Mouse (Mus musculus): Measurements from ENCODE around the gene Cdan1. TPM values are rescaled to one million over a fixed set of nuclear protein-coding genes. Genes with fewer than 3 reads are reported as not detected.

Gene Cdan1
- polyA plus RNA-seq (2017; shearing (Covaris generic)) = 4.1 TPM

GRCm38 (mm10) chr2:120849449-120850423 is at the start of gene Cdan1:
Gene Cdan1 (minus strand): TSS chr2:120850128.

GRCm38 (mm10) chr2:120850424-120851082 is 625 bp upstream of the Cdan1 start, which contains the start of gene Ttbk2:
Gene Ttbk2 (minus strand): TSS chr2:120850604.

Other genes with a start within 250 kb of the Cdan1 start
- 22.0 TPM for gene Haus2, start 240.7 kb downstream of the Cdan1 start, polyA plus RNA-seq (2017; shearing (Covaris generic))
- 36.8 TPM for gene Lrrc57, start 240.6 kb downstream of the Cdan1 start, polyA plus RNA-seq (2017; shearing (Covaris generic))
- 0.60 TPM for gene Stard9, start 221.0 kb downstream of the Cdan1 start, polyA plus RNA-seq (2017; shearing (Covaris generic))
- gene Ttbk2, start 476 bp upstream of the Cdan1 start, polyA plus RNA-seq (2017; shearing (Covaris generic)) = 1.4 TPM
- gene Ubr1, start 120.6 kb upstream of the Cdan1 start, polyA plus RNA-seq (2017; shearing (Covaris generic)) = 70.5 TPM
- gene Tmem62, start 126.9 kb upstream of the Cdan1 start, polyA plus RNA-seq (2017; shearing (Covaris generic)) = 18.0 TPM
- gene Ccndbp1, start 158.3 kb upstream of the Cdan1 start, polyA plus RNA-seq (2017; shearing (Covaris generic)) = 167 TPM
- 0.41 TPM for gene Epb42, start 186.9 kb upstream of the Cdan1 start, polyA plus RNA-seq (2017; shearing (Covaris generic))
- gene Tgm5, start 235.7 kb upstream of the Cdan1 start, polyA plus RNA-seq (2017; shearing (Covaris generic)) = not detected